ENCODE assay signal across 7 mouse cellular contexts in the genomic region with DNA sequence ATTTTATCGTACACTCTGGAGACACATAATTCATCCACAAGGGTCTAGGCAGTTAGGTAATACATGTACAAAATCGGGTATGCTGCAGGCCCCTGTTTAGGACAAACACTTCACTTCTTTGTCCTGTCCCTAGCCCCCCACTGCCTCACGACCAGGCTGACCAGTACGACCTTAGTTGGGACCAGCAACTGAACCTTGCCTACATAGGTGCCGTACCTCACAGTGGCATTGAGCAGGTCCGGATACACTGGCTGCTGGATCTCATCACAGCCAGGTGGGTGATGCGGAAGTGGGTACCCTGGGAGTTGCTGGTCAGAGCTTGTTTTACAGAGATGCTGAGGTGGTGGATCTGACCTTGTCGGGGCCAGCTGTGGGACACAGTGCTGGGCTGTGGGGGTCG. TPM values are rescaled to one million over a fixed set of nuclear protein-coding genes. Genes with fewer than 3 reads are reported as not detected.
DNase-seq lines count a peak whose midpoint lies in the region; ATAC-seq and TF ChIP-seq lines count a peak whose summit lies in the region.

No protein-coding gene starts in this region.

- H3K4me3 ChIP-seq in lung, embryonic 14.5 days (ENCODE audit: low read depth, low read length): peak overlapping the region; percentile 58
- no peak overlapping the region for H3K4me3 ChIP-seq in forebrain, embryonic 12.5 days (replicated peaks)
- peak overlapping the region; percentile 54 for H3K4me3 ChIP-seq in limb, embryonic 13.5 days
- peak overlapping the region; percentile 49 for H3K4me3 ChIP-seq in stomach, embryonic 14.5 days (ENCODE audit: low read depth, low read length)

- TF ChIP-seq CTCF in lung, embryonic 14.5 days (IDR thresholded peaks at IDR 0.05; ENCODE audit: low read depth): no peak

- peaks cover 21% of the 10 kb centered on the region for H3K36me3 ChIP-seq in lung, embryonic 14.5 days (ENCODE audit: insufficient read depth)
- H3K36me3 ChIP-seq in forebrain, embryonic 12.5 days (replicated peaks): peaks cover 16% of the 10 kb centered on the region
- peaks cover 26% of the 10 kb centered on the region for H3K36me3 ChIP-seq in limb, embryonic 13.5 days
- 0 out of 2 replicates have a peak, but pooled peaks cover 5% of the 10 kb centered on the region for H3K36me3 ChIP-seq in stomach, embryonic 14.5 days (ENCODE audit: control insufficient read depth, insufficient read depth, low read length)

- H3K27me3 ChIP-seq in lung, embryonic 14.5 days (ENCODE audit: insufficient read depth, low read length): no peaks in the 10 kb centered on the region
- no peaks in the 10 kb centered on the region for H3K27me3 ChIP-seq in forebrain, embryonic 12.5 days
- H3K27me3 ChIP-seq in limb, embryonic 13.5 days: 0 out of 2 replicates have a peak, but pooled peaks cover 5% of the 10 kb centered on the region
- no peaks in the 10 kb centered on the region for H3K27me3 ChIP-seq in stomach, embryonic 14.5 days (ENCODE audit: control insufficient read depth, insufficient read depth, low read length)

- ATAC-seq in lung, embryonic 14.5 days (ENCODE audit: insufficient read depth): peak; percentile 5; the same call in 1 of the 2 replicates
- peak; percentile 24; the same call in 1 of the 2 replicates for ATAC-seq in forebrain, embryonic 12.5 days (ENCODE audit: low FRiP score)
- ATAC-seq in limb, embryonic 13.5 days (ENCODE audit: low FRiP score, low read depth): no peak
- no peak for ATAC-seq in stomach, embryonic 14.5 days (ENCODE audit: insufficient number of reproducible peaks, insufficient read depth, low FRiP score, low read depth)

- H3K27ac ChIP-seq in lung, embryonic 14.5 days (ENCODE audit: low read depth): no peak overlapping the region; the same call in 1 of the 2 replicates
- H3K27ac ChIP-seq in forebrain, embryonic 12.5 days: no peak overlapping the region
- H3K27ac ChIP-seq in limb, embryonic 13.5 days: no peak overlapping the region; the same call in 1 of the 2 replicates
- no peak overlapping the region for H3K27ac ChIP-seq in stomach, embryonic 14.5 days (ENCODE audit: low read length)

- 0 out of 2 replicates have a peak, but pooled peaks cover 4% of the 10 kb centered on the region for H3K4me1 ChIP-seq in lung, embryonic 14.5 days (ENCODE audit: insufficient read depth)
- peaks cover 16% of the 10 kb centered on the region for H3K4me1 ChIP-seq in forebrain, embryonic 12.5 days
- H3K4me1 ChIP-seq in limb, embryonic 13.5 days: peaks cover 25% of the 10 kb centered on the region
- H3K4me1 ChIP-seq in stomach, embryonic 14.5 days (ENCODE audit: control insufficient read depth, insufficient read depth, low read length): 0 out of 2 replicates have a peak, but pooled peaks cover 6% of the 10 kb centered on the region

- 70% methylated on average over 9 of the region's 9 CpGs for WGBS in lung, embryonic 14.5 days
- WGBS in forebrain, embryonic 12.5 days: 81% methylated on average over 9 of the region's 9 CpGs
- WGBS in limb, embryonic 13.5 days: 77% methylated on average over 9 of the region's 9 CpGs
- 78% methylated on average over 9 of the region's 9 CpGs for WGBS in stomach, embryonic 14.5 days

- H3K4me2 ChIP-seq in lung, embryonic 14.5 days: peak overlapping the region; percentile 86
- peak overlapping the region; percentile 69 for H3K4me2 ChIP-seq in forebrain, embryonic 12.5 days
- H3K4me2 ChIP-seq in limb, embryonic 13.5 days (replicated peaks): peak overlapping the region; percentile 75
- peak overlapping the region; percentile 76 for H3K4me2 ChIP-seq in stomach, embryonic 14.5 days (replicated peaks; ENCODE audit: low read depth, low read length)

- no peak for DNase-seq in lung, embryonic 14.5 days
- DNase-seq in lung, postnatal 4 days: no peak
- DNase-seq in natural killer cell, adult 2 months (ENCODE audit: low spot score in 2 of 2): no peak
- no peak for DNase-seq in adrenal gland, postnatal 4 days (ENCODE audit: low spot score in 2 of 2)

- peak overlapping the region; percentile 79 for H3K9ac ChIP-seq in lung, embryonic 14.5 days
- peak overlapping the region; percentile 75; the same call in 1 of the 2 replicates for H3K9ac ChIP-seq in forebrain, embryonic 12.5 days
- peak overlapping the region; percentile 80; the same call in 1 of the 2 replicates for H3K9ac ChIP-seq in limb, embryonic 13.5 days
- H3K9ac ChIP-seq in stomach, embryonic 14.5 days (replicated peaks; ENCODE audit: low read depth, low read length): no peak overlapping the region

- no peaks in the 10 kb centered on the region for H3K9me3 ChIP-seq in lung, embryonic 14.5 days (ENCODE audit: low read depth, low read length)
- H3K9me3 ChIP-seq in forebrain, embryonic 12.5 days: no peaks in the 10 kb centered on the region
- no peaks in the 10 kb centered on the region for H3K9me3 ChIP-seq in limb, embryonic 13.5 days
- H3K9me3 ChIP-seq in stomach, embryonic 14.5 days (ENCODE audit: control insufficient read depth, low read depth, low read length): no peaks in the 10 kb centered on the region

RNA-seq across cellular contexts. Expression of a gene that starts 0.5 kb away (rescaled TPM):
- polyA plus RNA-seq in lung, embryonic 14.5 days (2014; fragmentation: Nextera tagmentation; extraction: Ambion mirVana): 8.7 and 12.1 TPM in 2 replicates
- 19.7 and 20.7 TPM in 2 replicates for polyA plus RNA-seq in forebrain, embryonic 12.5 days (2016; fragmentation: Nextera tagmentation; extraction: Ambion mirVana)
- polyA plus RNA-seq in limb, embryonic 13.5 days (2015; fragmentation: Nextera tagmentation; extraction: Ambion mirVana): 15.9 and 16.8 TPM in 2 replicates
- 9.1 and 11.6 TPM in 2 replicates for polyA plus RNA-seq in stomach, embryonic 14.5 days (2014; fragmentation: Nextera tagmentation; extraction: Ambion mirVana)
- 10 to 100 TPM; 26.2 to 29.4 TPM for total RNA-seq in adrenal gland, postnatal 4 days (2021)

RNA-seq across cellular contexts. Expression of a gene that starts 5.4 kb away (rescaled TPM):
- 0.60 and 0.70 TPM in 2 replicates for polyA plus RNA-seq in lung, embryonic 14.5 days (2014; fragmentation: Nextera tagmentation; extraction: Ambion mirVana)
- polyA plus RNA-seq in forebrain, embryonic 12.5 days (2016; fragmentation: Nextera tagmentation; extraction: Ambion mirVana): 1.2 TPM in 2 replicates
- polyA plus RNA-seq in limb, embryonic 13.5 days (2015; fragmentation: Nextera tagmentation; extraction: Ambion mirVana): 1.5 and 1.8 TPM in 2 replicates
- polyA plus RNA-seq in stomach, embryonic 14.5 days (2014; fragmentation: Nextera tagmentation; extraction: Ambion mirVana): 1.1 and 1.9 TPM in 2 replicates
- total RNA-seq in adrenal gland, postnatal 4 days (2021): 1 to 10 TPM; 3.2 to 8.1 TPM

RNA-seq across cellular contexts. Expression of a gene that starts 9.9 kb away (rescaled TPM):
- polyA plus RNA-seq in lung, embryonic 14.5 days (2014; fragmentation: Nextera tagmentation; extraction: Ambion mirVana): 11.8 and 12.3 TPM in 2 replicates
- 9.5 and 9.6 TPM in 2 replicates for polyA plus RNA-seq in forebrain, embryonic 12.5 days (2016; fragmentation: Nextera tagmentation; extraction: Ambion mirVana)
- 16.2 and 18.2 TPM in 2 replicates for polyA plus RNA-seq in limb, embryonic 13.5 days (2015; fragmentation: Nextera tagmentation; extraction: Ambion mirVana)
- 13.4 and 18.0 TPM in 2 replicates for polyA plus RNA-seq in stomach, embryonic 14.5 days (2014; fragmentation: Nextera tagmentation; extraction: Ambion mirVana)
- total RNA-seq in adrenal gland, postnatal 4 days (2021): 10 to 100 TPM; 17.7 to 17.8 TPM

RNA-seq across cellular contexts. Expression of a gene that starts 22.2 kb away (rescaled TPM):
- polyA plus RNA-seq in lung, embryonic 14.5 days (2014; fragmentation: Nextera tagmentation; extraction: Ambion mirVana): 40.1 and 47.5 TPM in 2 replicates
- polyA plus RNA-seq in forebrain, embryonic 12.5 days (2016; fragmentation: Nextera tagmentation; extraction: Ambion mirVana): 17.6 and 19.3 TPM in 2 replicates
- polyA plus RNA-seq in limb, embryonic 13.5 days (2015; fragmentation: Nextera tagmentation; extraction: Ambion mirVana): 44.8 and 52.4 TPM in 2 replicates
- 13.0 and 17.1 TPM in 2 replicates for polyA plus RNA-seq in stomach, embryonic 14.5 days (2014; fragmentation: Nextera tagmentation; extraction: Ambion mirVana)
- 10 to 100 TPM; 42.7 to 49.6 TPM for total RNA-seq in adrenal gland, postnatal 4 days (2021)

RNA-seq across cellular contexts. Expression of a gene that starts 40.4 kb away (rescaled TPM):
- polyA plus RNA-seq in lung, embryonic 14.5 days (2014; fragmentation: Nextera tagmentation; extraction: Ambion mirVana): 26.4 and 29.0 TPM in 2 replicates
- polyA plus RNA-seq in forebrain, embryonic 12.5 days (2016; fragmentation: Nextera tagmentation; extraction: Ambion mirVana): 19.6 and 20.0 TPM in 2 replicates
- polyA plus RNA-seq in limb, embryonic 13.5 days (2015; fragmentation: Nextera tagmentation; extraction: Ambion mirVana): 26.9 and 28.3 TPM in 2 replicates
- 34.3 and 35.2 TPM in 2 replicates for polyA plus RNA-seq in stomach, embryonic 14.5 days (2014; fragmentation: Nextera tagmentation; extraction: Ambion mirVana)
- total RNA-seq in adrenal gland, postnatal 4 days (2021): 10 to 100 TPM; 28.0 to 30.1 TPM

Comparison
In these comparisons a context has a peak if more than half of its experiments do, and no peak if none do; other contexts are left out.
1. ATAC-seq: peak in lung, embryonic 14.5 days (single experiment) and forebrain, embryonic 12.5 days (single experiment); none in limb, embryonic 13.5 days (single experiment) and stomach, embryonic 14.5 days (single experiment).
2. Peak in every context shown above with its lines, with median percentiles within 50 percentile points of each other: H3K4me2 ChIP-seq.